In genomic region chr7:113242688-113243087, GRCm38 (mm10) we compare ENCODE assay signal across 8 mouse cellular contexts. TPM values are rescaled to one million over a fixed set of nuclear protein-coding genes. Genes with fewer than 3 reads are reported as not detected.
DNase-seq lines count a peak whose midpoint lies in the region; ATAC-seq and TF ChIP-seq lines count a peak whose summit lies in the region.
"Had no signal": no experiment of that assay in that cellular context is flagged by ENCODE, and none has a peak within 500 bp of the region (broad histone marks: within the 10 kb centered on the region; RNA-seq: fewer than 3 reads in every experiment).

No protein-coding gene starts in this region.

- H3K4me2 ChIP-seq in midbrain, postnatal 0 days (ENCODE audit: low read depth, low read length, poor library complexity, severe bottlenecking), result no peak overlapping the region
- no peak overlapping the region for H3K4me2 ChIP-seq in midbrain, embryonic 16.5 days (ENCODE audit: low read length)
- no peak overlapping the region for H3K4me2 ChIP-seq in lung, embryonic 15.5 days
- H3K4me2 ChIP-seq in intestine, embryonic 15.5 days (replicated peaks), result no peak overlapping the region
- H3K4me2 ChIP-seq: midbrain, embryonic 12.5 days had no signal

- no peak overlapping the region for H3K4me3 ChIP-seq in midbrain, postnatal 0 days (ENCODE audit: low read depth, low read length)
- H3K4me3 ChIP-seq in midbrain, embryonic 16.5 days (ENCODE audit: low read depth, low read length), result no peak overlapping the region
- H3K4me3 ChIP-seq in lung, embryonic 15.5 days, result no peak overlapping the region
- H3K4me3 ChIP-seq in intestine, embryonic 15.5 days (replicated peaks), result no peak overlapping the region
- H3K4me3 ChIP-seq: midbrain, embryonic 12.5 days had no signal

- no peaks in the 10 kb centered on the region for H3K36me3 ChIP-seq in midbrain, postnatal 0 days (ENCODE audit: insufficient read depth, low read length)
- H3K36me3 ChIP-seq in midbrain, embryonic 16.5 days (ENCODE audit: control insufficient read depth, insufficient read depth, low read length), result no peaks in the 10 kb centered on the region
- no peaks in the 10 kb centered on the region for H3K36me3 ChIP-seq in lung, embryonic 15.5 days
- no peaks in the 10 kb centered on the region for H3K36me3 ChIP-seq in intestine, embryonic 15.5 days
- H3K36me3 ChIP-seq: midbrain, embryonic 12.5 days had no signal

- WGBS in midbrain, postnatal 0 days, result 66% methylated on average over 6 of the region's 6 CpGs
- 64% methylated on average over 6 of the region's 6 CpGs for WGBS in midbrain, embryonic 16.5 days
- WGBS in lung, embryonic 15.5 days, result 28% methylated on average over 6 of the region's 6 CpGs
- WGBS in intestine, embryonic 15.5 days, result 65% methylated on average over 6 of the region's 6 CpGs

- peak; percentile 68 for DNase-seq in midbrain, postnatal 0 days (ENCODE audit: low spot score)
- DNase-seq in adrenal gland, postnatal 36 days, result peak; percentile 82 to 84
- DNase-seq in gastrocnemius, adult 8-10 months (ENCODE audit: low spot score in 2 of 2), result peak; percentile 30 to 59
- no peak for DNase-seq in T-cell, adult 2 months (ENCODE audit: low spot score)

- no peak for TF ChIP-seq CTCF in midbrain, postnatal 0 days (IDR thresholded peaks at IDR 0.05)

- no peak overlapping the region for H3K9ac ChIP-seq in midbrain, postnatal 0 days (replicated peaks; ENCODE audit: low read length, poor library complexity, severe bottlenecking)
- H3K9ac ChIP-seq in midbrain, embryonic 16.5 days (ENCODE audit: low read depth, low read length), result no peak overlapping the region
- H3K9ac ChIP-seq in lung, embryonic 15.5 days, result no peak overlapping the region
- H3K9ac ChIP-seq in intestine, embryonic 15.5 days, result no peak overlapping the region
- H3K9ac ChIP-seq: midbrain, embryonic 12.5 days had no signal

- H3K4me1 ChIP-seq in midbrain, postnatal 0 days (ENCODE audit: insufficient read depth, low read length), result peaks cover 3% of the 10 kb centered on the region
- H3K4me1 ChIP-seq in midbrain, embryonic 16.5 days (ENCODE audit: control insufficient read depth, insufficient read depth, low read length), result peaks cover 11% of the 10 kb centered on the region; the same call in 1 of the 2 replicates
- peaks cover 45% of the 10 kb centered on the region for H3K4me1 ChIP-seq in lung, embryonic 15.5 days
- peaks cover 26% of the 10 kb centered on the region for H3K4me1 ChIP-seq in intestine, embryonic 15.5 days (replicated peaks)
- H3K4me1 ChIP-seq: midbrain, embryonic 12.5 days had no signal

- H3K27ac ChIP-seq in midbrain, postnatal 0 days (ENCODE audit: low read depth, low read length), result no peak overlapping the region
- no peak overlapping the region for H3K27ac ChIP-seq in midbrain, embryonic 16.5 days (ENCODE audit: low read length)
- H3K27ac ChIP-seq in lung, embryonic 15.5 days, result peak overlapping the region; percentile 57
- H3K27ac ChIP-seq in intestine, embryonic 15.5 days, result no peak overlapping the region
- H3K27ac ChIP-seq: midbrain, embryonic 12.5 days had no signal

- H3K27me3 ChIP-seq in midbrain, postnatal 0 days (ENCODE audit: insufficient read depth, low read length), result no peaks in the 10 kb centered on the region
- H3K27me3 ChIP-seq in midbrain, embryonic 16.5 days (ENCODE audit: control insufficient read depth, insufficient read depth, low read depth, low read length), result no peaks in the 10 kb centered on the region
- H3K27me3 ChIP-seq in lung, embryonic 15.5 days, result no peaks in the 10 kb centered on the region
- H3K27me3 ChIP-seq in intestine, embryonic 15.5 days (replicated peaks), result no peaks in the 10 kb centered on the region
- H3K27me3 ChIP-seq: midbrain, embryonic 12.5 days had no signal

- ATAC-seq in midbrain, postnatal 0 days (ENCODE audit: low FRiP score), result no peak
- no peak for ATAC-seq in midbrain, embryonic 16.5 days
- no peak for ATAC-seq in lung, embryonic 15.5 days (ENCODE audit: borderline replicate concordance, extremely low read depth, low FRiP score, low TSS enrichment)
- ATAC-seq in intestine, embryonic 15.5 days, result no peak

- no peaks in the 10 kb centered on the region for H3K9me3 ChIP-seq in midbrain, postnatal 0 days (ENCODE audit: low read length)
- no peaks in the 10 kb centered on the region for H3K9me3 ChIP-seq in midbrain, embryonic 16.5 days (replicated peaks; ENCODE audit: control insufficient read depth, low read length, poor library complexity, severe bottlenecking)
- H3K9me3 ChIP-seq in lung, embryonic 15.5 days, result no peaks in the 10 kb centered on the region
- H3K9me3 ChIP-seq in intestine, embryonic 15.5 days, result no peaks in the 10 kb centered on the region
- H3K9me3 ChIP-seq: midbrain, embryonic 12.5 days had no signal

RNA-seq across cellular contexts. Expression of gene Arntl, which starts 35.4 kb away (rescaled TPM):
- 27.3 and 29.7 TPM in 2 replicates for total RNA-seq in midbrain, postnatal 0 days (2014; rRNA removed)
- 21.1 and 23.0 TPM in 2 replicates for polyA plus RNA-seq in midbrain, postnatal 0 days (2015; fragmentation: Nextera tagmentation; extraction: Ambion mirVana)
- polyA plus RNA-seq in midbrain, embryonic 16.5 days (2015; fragmentation: Nextera tagmentation; extraction: Ambion mirVana), result 21.0 and 22.8 TPM in 2 replicates
- 10 to 100 TPM in 1 of 2 experiments, 1 to 10 TPM in 1; 8.9 to 32.5 TPM for total RNA-seq in adrenal gland, postnatal 36 days (2021)
- total RNA-seq in gastrocnemius, adult 8-10 months (2022), result 10 to 100 TPM in 3 of 4 experiments, 1 to 10 TPM in 1; 8.4 to 19.5 (median 11.2) TPM
- 11.1 and 11.8 TPM in 2 replicates for polyA plus RNA-seq in lung, embryonic 15.5 days (2015; fragmentation: Nextera tagmentation; extraction: Ambion mirVana)
- 8.4 and 8.5 TPM in 2 replicates for polyA plus RNA-seq in intestine, embryonic 15.5 days (2015; fragmentation: Nextera tagmentation; extraction: Ambion mirVana)
